In the genomic region with DNA sequence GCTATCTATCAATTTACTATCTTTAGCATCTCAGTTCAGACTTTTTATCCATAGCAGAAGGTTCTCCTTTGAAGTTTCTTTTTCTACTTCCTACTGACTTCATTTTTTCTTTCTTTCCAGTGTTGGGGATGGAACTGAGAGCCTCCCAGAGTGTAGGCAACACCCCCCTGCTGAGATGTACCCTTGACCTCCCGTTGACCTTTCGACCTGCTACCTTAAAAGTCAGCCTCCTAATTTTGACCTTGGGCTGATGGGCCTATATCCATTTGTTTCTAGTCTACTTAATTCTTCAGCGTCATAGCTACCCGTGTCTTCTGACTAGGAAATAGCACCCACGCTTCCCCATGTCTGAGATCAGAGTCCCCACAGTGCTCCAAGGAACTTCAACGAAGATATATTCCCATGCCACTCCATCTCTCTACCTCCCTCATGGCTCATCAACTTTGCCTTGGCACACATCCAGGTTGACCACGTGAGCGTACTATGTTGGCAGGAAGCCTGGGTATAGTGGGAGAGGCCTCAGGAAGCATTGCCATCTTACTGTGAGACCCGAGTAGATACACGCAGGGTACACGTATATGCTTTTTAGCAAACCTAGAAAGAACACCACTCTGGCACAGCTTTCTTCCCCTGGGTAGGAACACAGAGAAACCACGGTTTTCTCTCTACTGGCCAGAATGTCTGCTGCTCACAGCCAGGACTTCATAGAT, we compare ENCODE assay signal across 8 mouse cellular contexts. TPM values are rescaled to one million over a fixed set of nuclear protein-coding genes. Genes with fewer than 3 reads are reported as not detected.
A peak's percentile ranks its signal among the peaks of the same experiment; 100 is the strongest.
DNase-seq lines count a peak whose midpoint lies in the region; ATAC-seq lines count a peak whose summit lies in the region.

No protein-coding gene starts in this region.

- H3K27me3 ChIP-seq in neural tube, embryonic 12.5 days (replicated peaks) = no peaks in the 10 kb centered on the region; the same call in 1 of the 2 replicates
- no peaks in the 10 kb centered on the region for H3K27me3 ChIP-seq in heart, embryonic 13.5 days (replicated peaks)
- H3K27me3 ChIP-seq in liver, embryonic 16.5 days (ENCODE audit: control insufficient read depth, insufficient read depth, low read depth, low read length) = no peaks in the 10 kb centered on the region

- no peak overlapping the region for H3K27ac ChIP-seq in neural tube, embryonic 12.5 days
- H3K27ac ChIP-seq in heart, embryonic 13.5 days (replicated peaks) = peak overlapping the region; percentile 79
- no peak overlapping the region for H3K27ac ChIP-seq in liver, embryonic 16.5 days (ENCODE audit: low read length)

- no peaks in the 10 kb centered on the region for H3K9me3 ChIP-seq in neural tube, embryonic 12.5 days
- H3K9me3 ChIP-seq in heart, embryonic 13.5 days = no peaks in the 10 kb centered on the region
- H3K9me3 ChIP-seq in liver, embryonic 16.5 days (replicated peaks; ENCODE audit: control insufficient read depth, low read length) = no peaks in the 10 kb centered on the region

- no peak overlapping the region for H3K4me3 ChIP-seq in neural tube, embryonic 12.5 days
- peak overlapping the region; percentile 31 for H3K4me3 ChIP-seq in heart, embryonic 13.5 days
- H3K4me3 ChIP-seq in liver, embryonic 16.5 days (ENCODE audit: low read depth, low read length) = 0 out of 2 replicates have a peak overlapping the region, but pooled peaks have one; percentile 8

- WGBS in neural tube, embryonic 12.5 days = 79% methylated on average over 12 of the region's 12 CpGs
- 46% methylated on average over 12 of the region's 12 CpGs for WGBS in heart, embryonic 13.5 days
- WGBS in liver, embryonic 16.5 days (ENCODE audit: insufficient replicate concordance) = 51% methylated on average over 12 of the region's 12 CpGs

- no peaks in the 10 kb centered on the region for H3K4me1 ChIP-seq in neural tube, embryonic 12.5 days
- H3K4me1 ChIP-seq in heart, embryonic 13.5 days = peaks cover 21% of the 10 kb centered on the region
- H3K4me1 ChIP-seq in liver, embryonic 16.5 days (ENCODE audit: control insufficient read depth, low read depth, low read length) = no peaks in the 10 kb centered on the region; the same call in 1 of the 2 replicates

- H3K36me3 ChIP-seq in neural tube, embryonic 12.5 days = no peaks in the 10 kb centered on the region
- no peaks in the 10 kb centered on the region for H3K36me3 ChIP-seq in heart, embryonic 13.5 days
- no peaks in the 10 kb centered on the region for H3K36me3 ChIP-seq in liver, embryonic 16.5 days (ENCODE audit: control insufficient read depth, insufficient read depth)

- peak; percentile 75 for ATAC-seq in neural tube, embryonic 12.5 days (ENCODE audit: low FRiP score, low read depth)
- ATAC-seq in heart, embryonic 13.5 days (ENCODE audit: extremely low read depth, insufficient number of reproducible peaks, low FRiP score, low TSS enrichment) = peak; percentile 61; the same call in 1 of the 2 replicates
- peak; percentile 66; the same call in 1 of the 2 replicates for ATAC-seq in liver, embryonic 16.5 days (ENCODE audit: low read depth)

- no peak for DNase-seq in neural tube, embryonic 10.5 days (ENCODE audit: extremely low spot score, low spot score)
- peak; percentile 73 to 80 for DNase-seq in cerebellum, postnatal 36 days
- DNase-seq in kidney, postnatal 14 days = peak; percentile 91
- peak; percentile 77 for DNase-seq in ovary, adult 18-20 months (ENCODE audit: low spot score)
- peak; percentile 85 for DNase-seq in urinary bladder, postnatal 14 days (ENCODE audit: low spot score)

- no peak overlapping the region for H3K9ac ChIP-seq in neural tube, embryonic 12.5 days
- peak overlapping the region; percentile 57; the same call in 1 of the 2 replicates for H3K9ac ChIP-seq in heart, embryonic 13.5 days
- H3K9ac ChIP-seq in liver, embryonic 16.5 days (ENCODE audit: low read depth, low read length) = no peak overlapping the region

- H3K4me2 ChIP-seq in neural tube, embryonic 12.5 days (replicated peaks) = no peak overlapping the region; the same call in 1 of the 2 replicates
- peak overlapping the region; percentile 63 for H3K4me2 ChIP-seq in heart, embryonic 13.5 days
- H3K4me2 ChIP-seq in liver, embryonic 16.5 days (ENCODE audit: low read depth, low read length) = peak overlapping the region; percentile 30; the same call in 1 of the 2 replicates

RNA-seq across cellular contexts. Expression of a gene that starts 46.6 kb away (rescaled TPM):
- polyA plus RNA-seq in neural tube, embryonic 12.5 days (2016; fragmentation: Nextera tagmentation; extraction: Ambion mirVana) = 0.38 TPM in 1 of 2 replicates, not detected in the other
- 0.94 TPM in 1 of 2 replicates, not detected in the other for polyA plus RNA-seq in heart, embryonic 13.5 days (2015; fragmentation: Nextera tagmentation; extraction: Ambion mirVana)
- polyA plus RNA-seq in liver, embryonic 16.5 days (2015; fragmentation: Nextera tagmentation; extraction: Ambion mirVana) = not detected in 2 replicates
